In genomic region chr3:144761454-144761853, GRCm38 (mm10) we compare ENCODE assay signal across 20 mouse cellular contexts. TPM values are rescaled to one million over a fixed set of nuclear protein-coding genes. Genes with fewer than 3 reads are reported as not detected.
A peak's percentile ranks its signal among the peaks of the same experiment; 100 is the strongest.
DNase-seq lines count a peak whose midpoint lies in the region; ATAC-seq and TF ChIP-seq lines count a peak whose summit lies in the region.
"Had no signal": no experiment of that assay in that cellular context is flagged by ENCODE, and none has a peak within 500 bp of the region (broad histone marks: within the 10 kb centered on the region; RNA-seq: fewer than 3 reads in every experiment).

No protein-coding gene starts in this region.

- no peaks in the 10 kb centered on the region for H3K27me3 ChIP-seq in heart, embryonic 13.5 days (replicated peaks)
- H3K27me3 ChIP-seq in lung, embryonic 14.5 days (ENCODE audit: insufficient read depth, low read length), result no peaks in the 10 kb centered on the region
- no peaks in the 10 kb centered on the region for H3K27me3 ChIP-seq in intestine, postnatal 0 days (replicated peaks; ENCODE audit: control insufficient read depth, insufficient read depth, low read length)
- no peaks in the 10 kb centered on the region for H3K27me3 ChIP-seq in stomach, embryonic 15.5 days (replicated peaks)
- no peaks in the 10 kb centered on the region for H3K27me3 ChIP-seq in forebrain, postnatal 0 days (ENCODE audit: insufficient read depth, low read length)
- H3K27me3 ChIP-seq: embryonic facial prominence, embryonic 13.5 days; forebrain, embryonic 12.5 days; neural tube, embryonic 13.5 days had no signal

- ATAC-seq in heart, embryonic 13.5 days (ENCODE audit: extremely low read depth, insufficient number of reproducible peaks, low FRiP score, low TSS enrichment), result no peak
- ATAC-seq in lung, embryonic 14.5 days (ENCODE audit: insufficient read depth), result peak; percentile 48
- peak; percentile 53 for ATAC-seq in intestine, postnatal 0 days
- ATAC-seq in stomach, embryonic 15.5 days (ENCODE audit: insufficient read depth, low FRiP score, low read depth), result no peak
- no peak for ATAC-seq in forebrain, postnatal 0 days
- ATAC-seq: midbrain, embryonic 16.5 days had no signal

- no peak overlapping the region for H3K9ac ChIP-seq in heart, embryonic 13.5 days
- H3K9ac ChIP-seq in lung, embryonic 14.5 days, result no peak overlapping the region
- H3K9ac ChIP-seq in intestine, postnatal 0 days (ENCODE audit: low read depth, low read length), result no peak overlapping the region
- no peak overlapping the region for H3K9ac ChIP-seq in stomach, embryonic 15.5 days
- H3K9ac ChIP-seq in forebrain, postnatal 0 days, result no peak overlapping the region
- H3K9ac ChIP-seq: embryonic facial prominence, embryonic 13.5 days; forebrain, embryonic 12.5 days; neural tube, embryonic 13.5 days had no signal

- H3K4me1 ChIP-seq in heart, embryonic 13.5 days, result peaks cover 32% of the 10 kb centered on the region
- H3K4me1 ChIP-seq in lung, embryonic 14.5 days (ENCODE audit: insufficient read depth), result no peaks in the 10 kb centered on the region; the same call in 1 of the 2 replicates
- H3K4me1 ChIP-seq in intestine, postnatal 0 days (replicated peaks; ENCODE audit: control insufficient read depth, insufficient read depth, low read length), result 0 out of 2 replicates have a peak, but pooled peaks cover 5% of the 10 kb centered on the region
- 0 out of 2 replicates have a peak, but pooled peaks cover 9% of the 10 kb centered on the region for H3K4me1 ChIP-seq in stomach, embryonic 15.5 days
- no peaks in the 10 kb centered on the region for H3K4me1 ChIP-seq in forebrain, postnatal 0 days (ENCODE audit: insufficient read depth)
- H3K4me1 ChIP-seq: embryonic facial prominence, embryonic 13.5 days; forebrain, embryonic 12.5 days; neural tube, embryonic 13.5 days had no signal

- 0 out of 2 replicates have a peak, but pooled peaks cover 2% of the 10 kb centered on the region for H3K36me3 ChIP-seq in heart, embryonic 13.5 days
- no peaks in the 10 kb centered on the region for H3K36me3 ChIP-seq in lung, embryonic 14.5 days (ENCODE audit: insufficient read depth)
- no peaks in the 10 kb centered on the region for H3K36me3 ChIP-seq in intestine, postnatal 0 days (ENCODE audit: control insufficient read depth, insufficient read depth)
- H3K36me3 ChIP-seq in stomach, embryonic 15.5 days, result no peaks in the 10 kb centered on the region
- no peaks in the 10 kb centered on the region for H3K36me3 ChIP-seq in forebrain, postnatal 0 days (ENCODE audit: insufficient read depth)
- H3K36me3 ChIP-seq: embryonic facial prominence, embryonic 13.5 days; forebrain, embryonic 12.5 days; neural tube, embryonic 13.5 days had no signal

- peak overlapping the region; percentile 84 for H3K27ac ChIP-seq in heart, embryonic 13.5 days (replicated peaks)
- H3K27ac ChIP-seq in lung, embryonic 14.5 days (ENCODE audit: low read depth), result peak overlapping the region; percentile 42; the same call in 1 of the 2 replicates
- peak overlapping the region; percentile 46; the same call in 1 of the 2 replicates for H3K27ac ChIP-seq in intestine, postnatal 0 days (ENCODE audit: low read depth, low read length)
- peak overlapping the region; percentile 77 for H3K27ac ChIP-seq in stomach, embryonic 15.5 days
- no peak overlapping the region for H3K27ac ChIP-seq in forebrain, postnatal 0 days (ENCODE audit: low read depth, low read length)
- H3K27ac ChIP-seq: embryonic facial prominence, embryonic 13.5 days; forebrain, embryonic 12.5 days; neural tube, embryonic 13.5 days had no signal

- H3K4me2 ChIP-seq in heart, embryonic 13.5 days, result peak overlapping the region; percentile 64
- 0 out of 2 replicates have a peak overlapping the region, but pooled peaks have one; percentile 30 for H3K4me2 ChIP-seq in lung, embryonic 14.5 days
- peak overlapping the region; percentile 57 for H3K4me2 ChIP-seq in intestine, postnatal 0 days (replicated peaks; ENCODE audit: low read depth)
- peak overlapping the region; percentile 36 for H3K4me2 ChIP-seq in stomach, embryonic 15.5 days
- H3K4me2 ChIP-seq in forebrain, postnatal 0 days (ENCODE audit: low read depth), result no peak overlapping the region
- H3K4me2 ChIP-seq: embryonic facial prominence, embryonic 13.5 days; forebrain, embryonic 12.5 days; neural tube, embryonic 13.5 days had no signal

- 43% methylated on average over 6 of the region's 6 CpGs for WGBS in heart, embryonic 13.5 days
- whole genome bisulfite sequencing in lung, embryonic 14.5 days, result 23% methylated on average over 6 of the region's 6 CpGs
- WGBS in intestine, postnatal 0 days, result 7% methylated on average over 6 of the region's 6 CpGs
- 22% methylated on average over 6 of the region's 6 CpGs for WGBS in stomach, embryonic 15.5 days
- WGBS in forebrain, postnatal 0 days, result 75% methylated on average over 6 of the region's 6 CpGs

- no peak overlapping the region for H3K4me3 ChIP-seq in heart, embryonic 13.5 days
- H3K4me3 ChIP-seq in lung, embryonic 14.5 days (ENCODE audit: low read depth, low read length), result no peak overlapping the region
- peak overlapping the region; percentile 20; the same call in 1 of the 2 replicates for H3K4me3 ChIP-seq in intestine, postnatal 0 days (ENCODE audit: low read depth, low read length)
- H3K4me3 ChIP-seq in stomach, embryonic 15.5 days (replicated peaks), result no peak overlapping the region
- H3K4me3 ChIP-seq in forebrain, postnatal 0 days (ENCODE audit: low read depth, low read length), result no peak overlapping the region
- H3K4me3 ChIP-seq: embryonic facial prominence, embryonic 13.5 days; forebrain, embryonic 12.5 days; neural tube, embryonic 13.5 days had no signal

- DNase-seq in heart, adult 9 months (ENCODE audit: low spot score in 2 of 2), result no peak
- DNase-seq in lung, embryonic 14.5 days, result peak; percentile 57
- DNase-seq in lung, postnatal 4 days, result no peak
- DNase-seq in thymus, postnatal 0 days (ENCODE audit: low spot score), result no peak
- DNase-seq in forebrain, postnatal 0 days, result no peak
- DNase-seq: cerebellum, adult 9-11 months; gastrocnemius, postnatal 10 days; kidney, adult 18-20 months; left cerebral cortex, postnatal 4 days; right cerebral cortex, postnatal 14 days; thymus, postnatal 25 days had no signal

- no peaks in the 10 kb centered on the region for H3K9me3 ChIP-seq in heart, embryonic 13.5 days
- no peaks in the 10 kb centered on the region for H3K9me3 ChIP-seq in lung, embryonic 14.5 days (ENCODE audit: low read depth, low read length)
- no peaks in the 10 kb centered on the region for H3K9me3 ChIP-seq in intestine, postnatal 0 days (ENCODE audit: control insufficient read depth)
- no peaks in the 10 kb centered on the region for H3K9me3 ChIP-seq in stomach, embryonic 15.5 days
- no peaks in the 10 kb centered on the region for H3K9me3 ChIP-seq in forebrain, postnatal 0 days (ENCODE audit: low read length)
- H3K9me3 ChIP-seq: embryonic facial prominence, embryonic 13.5 days; forebrain, embryonic 12.5 days; neural tube, embryonic 13.5 days had no signal

- TF ChIP-seq CTCF in lung, embryonic 14.5 days (IDR thresholded peaks at IDR 0.05; ENCODE audit: low read depth), result no peak
- no peak for TF ChIP-seq CTCF in intestine, postnatal 0 days (IDR thresholded peaks at IDR 0.05; ENCODE audit: low read depth)
- no peak for TF ChIP-seq CTCF in forebrain, postnatal 0 days (IDR thresholded peaks at IDR 0.05; ENCODE audit: low read depth)

RNA-seq across cellular contexts. Expression of gene Clca3a1, which starts 0.7 kb away (rescaled TPM):
- polyA plus RNA-seq in heart, embryonic 13.5 days (2015; fragmentation: Nextera tagmentation; extraction: Ambion mirVana), result 18.6 TPM in 2 replicates
- polyA plus RNA-seq in lung, embryonic 14.5 days (2014; fragmentation: Nextera tagmentation; extraction: Ambion mirVana), result 2.8 and 4.0 TPM in 2 replicates
- 3.9 and 4.0 TPM in 2 replicates for polyA plus RNA-seq in intestine, postnatal 0 days (2015; fragmentation: Nextera tagmentation; extraction: Ambion mirVana)
- polyA plus RNA-seq in stomach, embryonic 15.5 days (2015; fragmentation: Nextera tagmentation; extraction: Ambion mirVana), result 14.2 and 18.1 TPM in 2 replicates
- polyA plus RNA-seq in thymus, postnatal 0 days (2015; fragmentation: Nextera tagmentation; extraction: Ambion mirVana), result 0.65 and 0.68 TPM in 2 replicates
- 0.92 and 1.2 TPM in 2 replicates for total RNA-seq in forebrain, postnatal 0 days (2014; rRNA removed)
- polyA plus RNA-seq in forebrain, postnatal 0 days (2015; fragmentation: Nextera tagmentation; extraction: Ambion mirVana), result 0.93 and 1.4 TPM in 2 replicates

RNA-seq across cellular contexts. Expression of gene Sh3glb1, which starts 41.3 kb away (rescaled TPM):
- polyA plus RNA-seq in heart, embryonic 13.5 days (2015; fragmentation: Nextera tagmentation; extraction: Ambion mirVana), result 124 and 134 TPM in 2 replicates
- polyA plus RNA-seq in lung, embryonic 14.5 days (2014; fragmentation: Nextera tagmentation; extraction: Ambion mirVana), result 104 TPM in 2 replicates
- polyA plus RNA-seq in intestine, postnatal 0 days (2015; fragmentation: Nextera tagmentation; extraction: Ambion mirVana), result 158 and 161 TPM in 2 replicates
- polyA plus RNA-seq in stomach, embryonic 15.5 days (2015; fragmentation: Nextera tagmentation; extraction: Ambion mirVana), result 98.1 and 103 TPM in 2 replicates
- polyA plus RNA-seq in thymus, postnatal 0 days (2015; fragmentation: Nextera tagmentation; extraction: Ambion mirVana), result 158 and 162 TPM in 2 replicates
- total RNA-seq in forebrain, postnatal 0 days (2014; rRNA removed), result 103 and 118 TPM in 2 replicates
- polyA plus RNA-seq in forebrain, postnatal 0 days (2015; fragmentation: Nextera tagmentation; extraction: Ambion mirVana), result 104 and 128 TPM in 2 replicates

RNA-seq across cellular contexts. Expression of gene Clca3a2, which starts 57.8 kb away (rescaled TPM):
- 2.8 and 7.3 TPM in 2 replicates for polyA plus RNA-seq in heart, embryonic 13.5 days (2015; fragmentation: Nextera tagmentation; extraction: Ambion mirVana)
- polyA plus RNA-seq in lung, embryonic 14.5 days (2014; fragmentation: Nextera tagmentation; extraction: Ambion mirVana), result 0.23 TPM in 1 of 2 replicates, not detected in the other
- 0.08 and 0.25 TPM in 2 replicates for polyA plus RNA-seq in intestine, postnatal 0 days (2015; fragmentation: Nextera tagmentation; extraction: Ambion mirVana)
- 1.6 and 3.1 TPM in 2 replicates for polyA plus RNA-seq in stomach, embryonic 15.5 days (2015; fragmentation: Nextera tagmentation; extraction: Ambion mirVana)
- 1.1 and 1.3 TPM in 2 replicates for polyA plus RNA-seq in thymus, postnatal 0 days (2015; fragmentation: Nextera tagmentation; extraction: Ambion mirVana)
- 0.33 and 0.54 TPM in 2 replicates for total RNA-seq in forebrain, postnatal 0 days (2014; rRNA removed)
- polyA plus RNA-seq in forebrain, postnatal 0 days (2015; fragmentation: Nextera tagmentation; extraction: Ambion mirVana), result 0.06 and 0.42 TPM in 2 replicates
- total RNA-seq: gastrocnemius, postnatal 10 days; hematopoietic stem cell, adult 5-6 weeks; megakaryocyte progenitor cell, adult 5-6 weeks had no signal
- polyA plus RNA-seq: midbrain, embryonic 16.5 days had no signal

Comparison
In these comparisons a context has a peak if more than half of its experiments do, and no peak if none do; other contexts are left out.
1. ATAC-seq: peak in lung, embryonic 14.5 days (single experiment) and intestine, postnatal 0 days (single experiment); none in heart, embryonic 13.5 days (single experiment), stomach, embryonic 15.5 days (single experiment) and forebrain, postnatal 0 days (single experiment).